Mouse (Mus musculus) intestine, postnatal 0 days (tissue): ENCODE data around the gene Kalrn. TPM values are rescaled to one million over a fixed set of nuclear protein-coding genes. Genes with fewer than 3 reads are reported as not detected.
"Not testable (repeated sequence)": the region's sequence is repeated elsewhere in the genome, so short reads cannot be mapped to it uniquely, and the experiment has no call there.

Experiments
- ATAC-seq: fragments of 200-750 bp; cut with Nextera tagmentation; 2 replicates; pipeline ENCODE4 v1.8.0; 2017; ENCODE audit warnings: mild to moderate bottlenecking, moderate TSS enrichment, moderate library complexity
- H3K27ac ChIP-seq: fragments of 300-500 bp; sonication (generic); 2 replicates; pipeline ENCODE4 v1.5.1; 2014; ENCODE audit warnings: mild to moderate bottlenecking, low read depth, low read length, moderate library complexity
- H3K27me3 ChIP-seq: fragments of 300-500 bp; sonication (generic); replicated peaks from 2 replicates; pipeline ENCODE4 v1.6.1; 2014; ENCODE audit warnings: low read length, mixed read lengths; ENCODE audit not compliant: control insufficient read depth, insufficient read depth
- H3K36me3 ChIP-seq: fragments of 300-500 bp; sonication (generic); 2 replicates; pipeline ENCODE4 v1.6.1; 2014; ENCODE audit warnings: mild to moderate bottlenecking, moderate library complexity; ENCODE audit not compliant: control insufficient read depth, insufficient read depth
- H3K4me1 ChIP-seq: fragments of 300-500 bp; sonication (generic); replicated peaks from 2 replicates; pipeline ENCODE4 v1.6.1; 2014; ENCODE audit warnings: antibody characterized with exemption, low read length, mixed read lengths; ENCODE audit not compliant: control insufficient read depth, insufficient read depth
- H3K4me2 ChIP-seq: fragments of 300-500 bp; sonication (generic); replicated peaks from 2 replicates; pipeline ENCODE4 v1.6.1; 2014; ENCODE audit warnings: low read depth, mild to moderate bottlenecking, moderate library complexity
- H3K4me3 ChIP-seq: fragments of 300-500 bp; sonication (generic); 2 replicates; pipeline ENCODE4 v1.5.1; 2014; ENCODE audit warnings: low read depth, low read length
- H3K9ac ChIP-seq: fragments of 300-500 bp; sonication (generic); 2 replicates; pipeline ENCODE4 v1.6.1; 2014; ENCODE audit warnings: mild to moderate bottlenecking, low read depth, low read length
- H3K9me3 ChIP-seq: fragments of 300-500 bp; sonication (generic); 2 replicates; pipeline ENCODE4 v1.6.1; 2016; ENCODE audit warnings: mixed run types; ENCODE audit not compliant: control insufficient read depth
- CTCF ChIP-seq: sonication (generic); IDR thresholded peaks from 2 replicates; pipeline ENCODE4 v1.5.1; 2016; ENCODE audit warnings: low read depth, mild to moderate bottlenecking, control low read depth, antibody characterized with exemption, moderate library complexity
- WGBS: fragments of 180-500 bp; shearing (Covaris S2); extraction: QIAGEN DNeasy Blood & Tissue Kit; methylation state at CpG from one replicate; pipeline ENCODE4 v1.1.7; 2014; 5-methylcytosine and 5-hydroxymethylcytosine counted together
- polyA plus RNA-seq: library from polyadenylated mRNA; unstranded; fragments of >200 nt; fragmentation: Nextera tagmentation; extraction: Ambion mirVana; gene quantifications from 2 replicates; pipeline ENCODE4 v1.2.1, GENCODE M21; 2015

The Kalrn gene
- polyA plus RNA-seq, 1 experiment from 2014 or later, result 7.5 TPM

GRCm38 (mm10) chr16:34310363-34310762 lies 263.0 kb downstream of the Kalrn start:
- Histone ChIP-seq H3K4me3 (no peak overlapping the region), H3K9me3 (no peaks in the 10 kb centered on the region), H3K36me3 (no peaks in the 10 kb centered on the region), H3K27ac (no peak overlapping the region), H3K4me1 (no peaks in the 10 kb centered on the region), H3K9ac (no peak overlapping the region), H3K4me2 (no peak overlapping the region), H3K27me3 (no peaks in the 10 kb centered on the region)
- TF ChIP-seq CTCF, result no peak
- WGBS, result 91% methylated on average over 8 of the region's 8 CpGs
- no peak for ATAC-seq

GRCm38 (mm10) chr16:34308324-34308723 lies 265.0 kb downstream of the Kalrn start:
- H3K9me3 ChIP-seq, result no peaks in the 10 kb centered on the region
- ATAC-seq, result peak; percentile 70
- no peak overlapping the region for H3K27ac ChIP-seq
- H3K27me3 ChIP-seq, result no peaks in the 10 kb centered on the region
- no peaks in the 10 kb centered on the region for H3K4me1 ChIP-seq
- no peaks in the 10 kb centered on the region for H3K36me3 ChIP-seq
- WGBS, result 80% methylated on average over 1 of the region's 1 CpGs
- no peak overlapping the region for H3K9ac ChIP-seq
- no peak overlapping the region for H3K4me3 ChIP-seq
- TF ChIP-seq CTCF, result no peak
- no peak overlapping the region for H3K4me2 ChIP-seq

DNA sequence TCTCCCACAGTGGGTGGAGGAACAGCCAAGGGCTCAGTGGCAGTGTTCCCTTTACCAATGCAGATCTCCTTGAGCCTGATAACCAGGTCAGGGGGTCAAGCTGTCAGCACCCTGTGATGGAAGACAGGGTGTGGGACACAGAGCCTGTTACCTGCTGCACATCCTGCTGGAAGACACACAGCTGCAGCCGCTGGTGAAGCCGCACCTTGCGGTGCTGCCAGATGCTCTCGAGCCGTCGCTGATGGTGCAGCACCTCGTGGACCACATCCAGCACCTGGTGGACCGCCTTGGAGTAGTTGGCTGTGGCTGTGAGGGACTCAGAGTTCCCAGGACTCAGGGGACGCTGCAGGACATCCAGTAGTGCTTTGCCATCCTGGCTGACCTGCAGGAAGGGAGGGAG lies 265.9 kb downstream of the Kalrn start:
- 66% methylated on average over 9 of the region's 9 CpGs for WGBS
- H3K9me3 ChIP-seq, result no peaks in the 10 kb centered on the region
- H3K9ac ChIP-seq, result no peak overlapping the region
- no peak for TF ChIP-seq CTCF
- no peak overlapping the region for H3K27ac ChIP-seq
- no peak overlapping the region for H3K4me3 ChIP-seq
- no peaks in the 10 kb centered on the region for H3K36me3 ChIP-seq
- no peaks in the 10 kb centered on the region for H3K27me3 ChIP-seq
- ATAC-seq, result no peak
- no peak overlapping the region for H3K4me2 ChIP-seq
- no peaks in the 10 kb centered on the region for H3K4me1 ChIP-seq

GRCm38 (mm10) chr16:34305586-34305985 lies 267.7 kb downstream of the Kalrn start:
- no peak for TF ChIP-seq CTCF
- Histone ChIP-seq H3K27me3 (no peaks in the 10 kb centered on the region), H3K27ac (no peak overlapping the region), H3K36me3 (no peaks in the 10 kb centered on the region), H3K9me3 (no peaks in the 10 kb centered on the region), H3K9ac (no peak overlapping the region), H3K4me2 (no peak overlapping the region), H3K4me3 (no peak overlapping the region), H3K4me1 (no peaks in the 10 kb centered on the region)
- WGBS, result 72% methylated on average over 4 of the region's 4 CpGs
- no peak for ATAC-seq

- ATAC-seq, H3K4me3 ChIP-seq, H3K9ac ChIP-seq, H3K36me3 ChIP-seq, H3K27ac ChIP-seq, H3K27me3 ChIP-seq, H3K4me1 ChIP-seq, H3K4me2 ChIP-seq, H3K9me3 ChIP-seq: not testable (repeated sequence)
- 70% methylated on average over 4 of the region's 4 CpGs for WGBS
- TF ChIP-seq CTCF, result peak; percentile 75
Measured at GRCm38 (mm10) chr16:34303818-34304217, 269.5 kb downstream of the Kalrn start.

- WGBS, result 79% methylated on average over 1 of the region's 1 CpGs
Measured at GRCm38 (mm10) chr16:34302503-34302902, 270.8 kb downstream of the Kalrn start.

GRCm38 (mm10) chr16:34302063-34302462 lies 271.3 kb downstream of the Kalrn start:
- ATAC-seq, result peak; percentile 77; the same call in 1 of the 2 replicates
- H3K27me3 ChIP-seq, result no peaks in the 10 kb centered on the region
- TF ChIP-seq CTCF, result peak; percentile 65
- WGBS, result 70% methylated on average over 1 of the region's 1 CpGs
- no peaks in the 10 kb centered on the region for H3K36me3 ChIP-seq
- H3K27ac ChIP-seq, result no peak overlapping the region
- H3K9ac ChIP-seq, result no peak overlapping the region
- H3K4me3 ChIP-seq, result no peak overlapping the region
- H3K4me1 ChIP-seq, result no peaks in the 10 kb centered on the region
- no peaks in the 10 kb centered on the region for H3K9me3 ChIP-seq
- H3K4me2 ChIP-seq, result no peak overlapping the region

More at GRCm38 (mm10) chr16:34302503-34302902, 270.8 kb downstream of the Kalrn start:
- no peak for TF ChIP-seq CTCF
- no peak overlapping the region for H3K4me2 ChIP-seq
- no peak overlapping the region for H3K27ac ChIP-seq
- no peaks in the 10 kb centered on the region for H3K4me1 ChIP-seq
- H3K9me3 ChIP-seq, result no peaks in the 10 kb centered on the region
- peak; percentile 60; the same call in 1 of the 2 replicates for ATAC-seq
- no peak overlapping the region for H3K4me3 ChIP-seq
- no peaks in the 10 kb centered on the region for H3K27me3 ChIP-seq
- H3K36me3 ChIP-seq, result no peaks in the 10 kb centered on the region
- H3K9ac ChIP-seq, result no peak overlapping the region
